Mouse (Mus musculus) yolk sac, embryonic 10.5 days (tissue): ENCODE data around the gene Gm29797.
A peak's percentile ranks its signal among the peaks of the same experiment; 100 is the strongest.

Source experiments
- DNase-seq: peaks from one replicate; pipeline ENCODE4 v3.0.0-alpha.2; 2017; ENCODE audit warnings: low spot score

The Gm29797 gene

DNA sequence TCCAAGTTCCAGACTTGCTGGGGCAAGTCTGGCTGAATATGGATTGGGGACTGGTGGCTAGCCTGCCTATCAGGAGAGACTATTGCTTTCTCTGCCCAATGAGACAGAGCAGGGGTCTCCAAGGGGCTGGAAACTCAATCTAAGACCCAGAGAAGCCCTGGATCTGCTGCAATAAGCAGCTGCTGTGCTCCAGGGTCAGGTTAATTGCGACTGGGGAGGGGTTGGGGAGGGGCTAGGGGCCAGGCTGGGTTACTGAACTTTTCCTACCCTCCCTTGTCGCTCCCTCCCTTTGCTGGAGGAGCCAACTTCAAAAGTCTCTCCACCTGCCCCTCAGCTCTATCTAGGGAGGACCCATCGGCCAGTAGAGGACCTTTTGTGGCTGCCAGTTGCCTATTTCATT lies at the start of gene Gm29797:
Gene Gm29797, plus strand, starts transcription at position 301 of the 400 bp plus-strand sequence.
- no peak for DNase-seq

DNA sequence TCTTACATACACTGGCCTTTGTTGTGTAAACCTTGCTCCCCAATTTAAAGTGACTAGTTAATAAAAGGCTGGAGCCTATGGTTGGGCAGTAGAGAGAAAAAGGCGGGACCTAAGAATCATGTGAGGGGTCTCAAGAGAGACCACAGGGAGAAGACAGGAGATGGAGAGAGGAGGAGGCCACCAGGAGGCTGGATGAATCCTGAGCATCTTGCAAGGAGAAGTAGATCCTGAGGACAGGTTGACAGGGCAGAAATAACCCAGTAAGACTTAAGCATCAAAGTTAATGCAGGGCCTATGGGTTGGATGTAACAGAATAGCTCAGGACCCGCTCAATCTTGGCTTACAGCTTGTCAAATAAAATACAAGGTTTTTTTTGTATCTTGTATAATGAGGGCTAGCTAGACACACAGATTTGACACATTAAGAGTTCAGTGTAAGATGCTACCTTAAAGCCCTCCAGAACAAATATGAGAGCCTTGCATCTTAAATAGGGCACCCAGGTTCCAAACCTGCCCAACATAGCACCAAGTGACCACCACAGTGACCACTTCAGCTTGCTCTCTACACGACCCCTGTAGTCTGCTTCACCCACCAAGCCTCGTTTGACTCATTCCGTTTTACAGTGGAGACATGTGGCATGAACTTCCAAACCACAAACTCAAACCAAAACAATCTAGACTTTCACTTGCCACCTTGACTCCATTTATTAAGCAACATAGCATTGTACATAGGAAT lies 37.9 kb upstream of the Gm29797 start:
- DNase-seq: no peak

DNA sequence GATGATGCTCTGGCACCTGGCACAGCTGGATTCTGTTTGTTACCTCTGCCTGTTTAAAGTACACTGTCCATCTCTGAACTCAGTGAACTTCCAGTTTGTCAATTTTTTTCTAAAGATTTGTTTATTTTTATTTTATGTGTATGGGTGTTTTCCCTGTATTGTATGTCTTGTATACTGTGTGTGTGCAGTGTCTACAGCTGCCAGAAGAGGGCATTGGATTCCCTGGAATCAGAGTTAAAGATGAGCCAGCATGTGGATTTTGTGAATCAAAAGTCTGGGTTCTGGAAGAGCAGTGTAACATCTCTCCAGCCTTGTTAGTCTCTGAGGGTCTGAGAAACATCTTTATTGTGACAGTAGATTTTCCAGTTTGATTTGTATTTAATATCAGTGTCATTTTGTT lies 33.4 kb upstream of the Gm29797 start:
- DNase-seq: no peak

DNA sequence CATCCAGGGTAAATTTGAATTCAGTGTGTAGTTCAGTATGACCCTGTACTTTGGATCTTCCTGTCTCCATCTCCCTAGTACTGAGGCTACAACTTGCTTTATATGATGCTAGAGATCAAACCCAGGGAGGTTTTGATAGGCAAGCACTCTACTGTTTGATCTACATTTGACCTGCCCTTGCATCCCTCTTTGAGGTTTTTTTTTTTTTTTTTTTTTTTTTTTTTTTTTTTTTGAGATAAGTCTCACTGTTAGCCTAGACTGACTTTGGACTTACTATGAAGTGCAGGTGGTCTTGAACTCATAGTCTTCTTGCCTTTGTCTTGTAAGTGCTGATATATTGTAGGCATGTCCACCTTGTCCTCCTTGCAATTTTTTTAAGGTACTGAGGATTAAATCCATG lies 28.4 kb upstream of the Gm29797 start:
- DNase-seq: no peak

DNA sequence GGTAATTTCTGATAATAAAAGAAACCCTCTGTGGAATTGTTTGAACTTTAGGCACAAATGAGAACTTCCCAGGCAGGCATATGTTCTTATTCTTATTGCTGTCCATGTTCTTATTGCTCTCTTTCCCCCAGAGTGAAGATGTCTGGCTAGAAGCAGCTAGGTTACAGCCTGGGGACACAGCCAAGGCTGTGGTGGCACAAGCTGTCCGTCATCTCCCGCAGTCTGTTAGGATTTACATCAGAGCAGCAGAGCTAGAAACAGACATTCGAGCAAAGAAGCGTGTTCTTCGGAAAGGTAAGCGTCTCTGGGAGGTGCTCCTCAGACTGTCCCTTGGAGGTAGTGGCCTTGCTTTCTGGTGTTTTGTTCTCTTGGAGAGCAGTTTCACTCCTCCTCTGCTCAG lies 24.2 kb upstream of the Gm29797 start:
- no peak for DNase-seq

DNA sequence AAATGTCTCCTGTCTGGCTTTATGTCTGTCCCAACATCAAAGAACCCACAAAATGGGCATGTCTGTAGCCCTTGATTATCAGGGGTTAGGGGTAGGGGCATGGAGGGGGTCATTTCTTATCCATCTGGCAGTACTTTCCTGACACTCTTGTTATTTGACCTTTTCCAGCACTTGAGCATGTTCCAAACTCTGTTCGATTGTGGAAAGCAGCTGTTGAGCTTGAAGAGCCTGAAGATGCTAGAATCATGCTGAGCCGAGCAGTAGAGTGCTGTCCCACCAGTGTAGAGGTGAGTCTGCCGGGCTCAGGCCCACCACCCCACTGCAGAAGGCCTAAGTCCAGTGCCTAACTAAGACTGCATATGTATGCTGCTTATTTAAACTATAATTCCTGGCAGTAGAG lies 21.0 kb upstream of the Gm29797 start:
- DNase-seq: no peak

DNA sequence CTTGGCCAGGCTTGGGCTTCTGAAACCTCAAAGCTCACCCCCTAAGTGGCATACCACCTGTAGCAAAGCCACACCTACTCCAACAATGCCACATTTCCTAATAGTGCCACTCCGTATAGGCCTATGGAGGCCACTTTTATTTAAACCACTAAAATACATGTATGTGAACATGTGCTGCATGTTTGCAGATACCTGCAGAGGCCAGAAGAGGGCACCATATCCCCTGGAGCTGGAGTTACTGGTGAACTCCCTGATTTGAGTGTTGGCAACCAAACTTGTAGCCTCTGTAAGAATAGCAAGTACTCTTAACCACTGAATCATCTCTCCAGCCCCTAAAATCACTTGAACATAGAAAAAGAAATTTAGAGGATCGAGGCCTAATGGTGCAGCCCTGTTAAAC lies 12.5 kb upstream of the Gm29797 start:
- DNase-seq: peak; percentile 16

DNA sequence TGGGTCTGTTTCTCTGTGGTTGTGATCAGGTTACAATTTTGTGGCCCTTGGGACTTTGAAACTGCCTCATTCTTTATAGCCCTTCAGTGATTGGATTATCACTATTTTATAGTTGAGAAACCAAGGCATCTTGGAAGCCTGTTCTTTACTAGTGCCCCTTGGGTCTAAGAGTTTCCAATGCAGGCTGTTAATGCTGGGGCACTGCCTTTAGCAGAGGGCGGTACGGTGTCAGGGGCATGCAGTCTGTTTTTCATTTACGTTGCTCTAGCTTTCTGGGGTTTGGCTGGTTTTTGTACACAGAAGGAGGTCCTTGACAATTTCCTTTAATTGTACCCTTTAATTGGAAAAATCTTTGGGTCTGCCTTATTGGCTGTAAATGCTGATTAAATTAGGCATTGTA lies 11.2 kb upstream of the Gm29797 start:
- no peak for DNase-seq

DNA sequence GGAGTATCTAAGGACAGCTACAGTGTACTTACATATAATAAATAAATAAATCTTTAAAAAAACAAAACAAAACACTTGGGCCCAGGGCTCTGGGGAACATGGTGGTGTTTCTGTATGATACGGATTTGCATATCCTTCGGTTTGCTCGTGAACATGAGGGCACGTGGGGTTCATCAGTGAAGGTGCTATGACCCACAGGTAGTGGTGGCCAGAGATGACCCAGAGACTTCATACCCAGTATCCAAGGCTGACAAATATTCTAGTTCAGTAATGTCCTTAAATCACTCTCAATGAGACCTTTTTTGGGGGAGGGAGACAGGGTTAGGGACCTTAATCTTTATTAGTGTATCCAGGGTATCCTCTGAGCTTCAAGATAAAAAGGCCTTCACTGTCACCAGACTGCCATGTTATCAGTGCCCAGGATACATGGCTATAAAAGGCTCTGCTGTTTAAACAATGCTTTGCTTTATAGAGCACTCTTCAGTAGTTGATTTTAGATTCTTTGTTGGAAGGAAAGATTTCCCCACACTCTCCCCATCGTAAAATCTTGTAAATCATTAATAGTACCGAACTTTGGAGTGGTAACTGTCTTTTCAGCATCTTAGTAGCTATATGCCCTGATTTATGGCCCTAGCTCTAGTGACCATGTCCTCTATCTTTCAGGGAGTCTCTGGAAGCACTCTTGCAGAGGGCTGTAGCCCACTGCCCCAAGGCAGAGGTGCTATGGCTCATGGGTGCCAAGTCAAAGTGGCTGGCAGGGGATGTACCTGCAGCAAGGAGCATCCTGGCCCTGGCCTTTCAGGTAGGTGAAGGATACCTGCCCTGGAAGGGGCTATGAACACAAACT lies 10.0 kb upstream of the Gm29797 start:
- peak; percentile 35 for DNase-seq

DNA sequence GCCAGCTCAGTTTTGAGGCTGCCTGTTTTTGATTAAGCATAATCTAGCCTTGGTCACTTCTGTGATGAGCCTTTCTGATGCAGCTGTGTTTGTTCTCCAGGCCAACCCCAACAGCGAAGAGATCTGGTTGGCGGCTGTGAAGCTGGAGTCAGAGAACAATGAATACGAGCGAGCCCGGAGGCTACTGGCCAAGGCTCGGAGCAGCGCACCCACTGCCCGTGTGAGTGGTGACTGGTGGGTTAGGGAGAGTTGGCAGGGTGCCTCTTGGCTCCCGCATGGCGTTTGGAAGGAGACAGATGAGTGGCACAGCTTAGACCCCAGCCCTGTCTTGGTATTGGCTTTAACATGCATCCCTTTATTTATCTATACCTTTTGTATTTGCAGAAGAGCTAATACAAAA lies 7.9 kb upstream of the Gm29797 start:
- no peak for DNase-seq

DNA sequence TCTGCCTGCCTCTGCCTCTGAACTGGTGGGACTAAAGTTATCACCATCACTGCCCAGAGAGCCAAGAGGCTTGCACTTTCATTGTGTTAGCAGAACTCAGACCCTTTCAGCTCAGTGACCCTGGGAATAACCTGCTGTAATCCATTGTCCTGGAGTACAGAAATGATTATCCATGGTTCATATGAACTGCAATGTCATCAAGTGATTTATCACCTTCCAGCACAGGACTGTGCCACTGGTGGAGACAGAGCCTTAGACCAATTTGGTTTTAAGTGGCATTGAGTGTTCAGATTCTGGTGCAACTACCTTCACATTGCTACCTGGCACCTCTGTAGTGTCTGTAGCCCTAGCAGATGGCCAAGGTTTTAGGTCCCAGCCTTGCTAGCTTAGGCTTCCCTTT lies 3.8 kb upstream of the Gm29797 start:
- DNase-seq: no peak

DNA sequence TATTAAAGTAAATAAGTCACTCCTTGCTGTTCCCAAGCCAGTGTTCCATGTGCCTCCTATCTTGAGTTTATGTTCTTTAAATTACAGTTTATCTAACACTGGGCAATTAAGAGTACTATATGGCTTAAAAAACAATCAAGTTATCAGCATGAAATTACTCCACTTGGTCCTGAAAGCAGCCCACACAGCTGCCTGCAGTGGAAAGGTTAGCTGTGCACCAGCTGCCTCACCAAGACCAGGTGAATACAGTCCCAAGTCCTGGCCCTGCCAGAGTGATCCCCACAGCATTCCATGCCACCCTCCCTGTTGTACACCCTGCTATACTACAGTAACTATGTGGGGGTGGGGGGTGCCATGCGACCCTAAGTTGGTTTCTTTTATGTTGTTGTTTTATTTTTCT lies 3.3 kb upstream of the Gm29797 start:
- no peak for DNase-seq

DNA sequence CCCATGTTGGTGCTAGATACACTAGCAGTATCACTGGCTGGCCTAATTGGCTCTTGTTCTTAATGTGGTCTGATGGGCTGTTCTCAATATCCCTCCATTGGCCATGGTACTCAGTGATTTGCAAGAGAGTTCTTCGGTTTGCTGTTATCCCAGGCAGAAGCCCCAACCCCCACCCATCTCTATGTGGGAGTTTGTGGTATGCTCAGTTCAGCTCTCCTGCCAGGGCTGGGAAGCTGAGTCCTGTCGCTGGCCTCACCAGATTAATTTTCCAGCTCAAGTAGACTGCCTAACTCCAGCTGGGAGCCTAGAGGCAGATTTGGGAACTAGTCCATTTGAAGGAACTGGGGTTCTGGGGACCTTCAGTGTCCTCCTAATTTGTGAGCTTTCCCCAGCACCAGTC lies 607 bp downstream of the Gm29797 start:
- no peak for DNase-seq

DNA sequence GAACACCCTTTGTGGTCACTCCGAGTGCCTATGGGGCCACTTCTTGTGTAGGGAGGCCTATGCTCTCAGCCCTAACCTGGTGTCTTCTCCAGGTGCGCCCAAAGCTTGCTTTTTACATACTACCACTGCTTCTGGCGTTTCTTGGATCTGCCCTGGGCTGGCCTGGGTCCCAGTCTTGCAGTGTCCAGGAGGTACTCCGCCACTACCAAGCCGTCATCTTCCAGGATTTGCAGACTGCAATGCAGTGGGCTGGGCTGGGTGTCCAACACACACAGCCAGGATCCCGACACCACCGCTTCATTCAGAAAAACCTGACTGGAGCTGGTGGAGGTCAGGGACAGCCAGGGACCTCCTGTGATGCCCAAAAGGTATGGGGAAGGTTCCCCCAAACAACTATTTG lies 1.7 kb downstream of the Gm29797 start:
- DNase-seq: no peak

DNA sequence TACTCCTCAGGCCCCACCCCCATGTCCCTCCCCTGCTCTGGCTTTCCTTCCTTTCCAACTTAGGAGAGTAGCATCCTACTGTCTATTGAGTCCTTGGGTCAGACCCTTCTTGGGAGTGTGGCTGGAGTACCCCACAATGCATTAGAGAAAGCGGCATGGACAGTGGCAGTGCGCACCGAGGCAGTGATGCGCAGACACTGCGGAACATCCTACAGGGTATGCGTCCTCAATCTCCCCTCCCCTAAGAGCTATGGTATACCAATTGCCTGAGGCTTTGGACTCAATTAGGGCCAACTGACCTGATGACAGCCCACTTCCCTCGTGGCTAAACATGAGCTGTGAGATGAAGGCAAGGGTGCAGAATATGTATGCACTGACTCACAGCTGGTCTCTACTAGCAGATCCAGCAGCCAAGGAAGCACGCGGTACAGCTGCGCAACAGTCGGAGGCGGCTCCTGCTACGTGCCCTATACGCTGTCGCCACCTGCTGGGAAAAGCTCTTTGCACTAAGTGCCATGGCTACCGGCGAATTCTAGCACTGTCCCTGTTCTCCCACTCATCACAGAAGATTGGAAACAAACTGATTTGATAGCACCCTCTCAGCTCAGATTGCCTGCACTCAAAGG lies 2.2 kb downstream of the Gm29797 start:
- peak; percentile 36 for DNase-seq

DNA sequence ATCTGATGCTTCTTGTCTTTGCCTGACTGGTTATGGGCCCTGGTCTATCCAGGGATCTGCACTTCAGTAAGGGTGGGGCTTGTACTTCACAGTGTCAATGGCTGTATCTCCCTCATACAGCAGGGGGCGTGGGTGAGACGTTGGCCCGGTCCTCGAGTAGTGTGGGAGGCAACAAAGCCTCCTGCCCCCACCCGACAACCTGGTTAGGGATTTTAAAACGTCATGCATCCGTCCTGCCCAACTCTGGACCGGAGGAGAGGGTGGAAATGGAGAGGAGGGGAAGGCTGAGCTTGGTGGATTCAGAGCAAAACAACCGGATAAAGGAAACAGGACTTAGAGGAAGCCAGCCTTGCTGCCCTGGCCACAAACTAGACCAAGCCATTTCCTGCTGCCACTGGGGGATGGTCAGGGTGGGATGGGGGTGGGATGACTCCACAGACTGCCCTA lies 2.8 kb downstream of the Gm29797 start:
- peak; percentile 67 for DNase-seq

DNA sequence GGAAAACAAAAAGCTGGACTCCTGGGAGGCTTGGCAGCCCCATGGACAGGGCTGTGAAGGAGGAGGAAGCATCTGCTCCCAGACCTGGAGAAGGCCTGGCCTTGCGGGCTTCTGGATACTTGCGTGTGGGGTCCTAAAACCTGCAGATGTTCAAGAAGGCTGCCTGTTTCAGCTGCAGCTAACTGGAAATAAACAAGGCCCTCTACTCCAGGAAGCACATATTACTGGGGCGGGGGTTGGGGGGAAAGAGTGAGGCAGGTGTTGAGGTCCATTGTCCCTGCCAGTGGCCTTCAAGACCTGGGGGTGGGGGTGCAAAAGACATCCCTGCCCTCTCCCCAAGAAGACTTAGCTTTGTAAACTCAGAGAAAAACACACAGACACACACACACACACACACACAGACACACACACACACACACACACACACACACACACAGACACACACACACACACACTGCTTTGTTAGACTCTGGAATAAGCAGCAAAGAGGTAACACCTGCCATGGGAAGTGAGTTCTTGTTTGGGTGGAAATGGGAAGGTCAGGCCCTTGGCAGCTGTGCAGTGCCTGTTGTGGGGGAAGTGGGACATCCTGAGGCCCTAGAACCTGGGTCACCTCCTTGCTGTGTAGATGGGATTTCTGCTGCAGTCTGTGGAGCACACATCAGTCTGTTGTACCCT lies 5.9 kb downstream of the Gm29797 start:
- DNase-seq: no peak

DNA sequence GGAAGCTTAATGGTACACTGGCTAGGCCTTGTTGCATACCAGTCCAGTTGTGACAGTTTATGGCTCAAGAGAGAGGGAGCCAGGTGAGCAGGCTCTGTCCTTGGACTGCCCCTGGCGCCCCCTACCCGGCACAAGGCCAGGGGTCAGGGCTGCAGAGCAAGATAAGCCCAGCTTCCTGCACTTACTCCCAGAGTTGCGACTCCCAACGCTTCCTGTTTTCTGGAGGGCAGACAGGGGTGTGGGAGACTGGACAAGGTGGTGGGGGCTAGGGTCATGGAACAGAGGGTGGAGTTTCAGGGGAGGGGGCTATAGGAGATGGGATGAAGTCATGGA lies 6.4 kb downstream of the Gm29797 start:
- peak; percentile 55 for DNase-seq

DNA sequence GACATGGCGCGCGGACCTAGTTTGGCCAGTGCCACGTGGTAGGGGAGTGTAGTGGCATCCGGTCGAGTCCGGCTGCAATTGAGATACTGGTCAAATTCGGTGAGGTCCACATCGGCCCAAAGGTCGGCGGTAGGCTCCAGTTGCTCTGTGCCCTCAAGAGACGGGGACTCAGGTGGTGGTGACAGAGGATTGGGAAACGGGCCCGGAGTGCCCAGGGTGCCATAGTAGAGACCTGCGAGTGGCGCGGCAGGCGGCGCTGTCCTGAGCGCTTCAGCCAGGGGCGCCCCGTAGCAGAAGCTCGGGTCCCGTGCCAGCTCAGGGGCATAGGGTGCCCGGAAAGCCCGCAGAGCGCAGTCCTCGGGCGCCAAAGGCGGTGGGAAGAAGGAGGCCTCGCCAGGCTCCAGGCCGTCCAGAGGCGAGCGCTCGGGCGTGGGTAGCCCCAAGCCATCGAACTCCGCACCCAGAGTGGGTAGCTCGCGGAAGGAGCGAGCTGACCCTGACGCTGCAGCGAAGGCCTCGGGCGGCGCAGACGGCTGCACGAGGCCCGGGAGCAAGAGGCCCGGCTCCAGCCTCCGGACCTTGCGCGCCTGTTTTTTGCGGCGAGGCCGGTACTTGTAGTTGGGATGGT lies 13.6 kb downstream of the Gm29797 start:
- DNase-seq: no peak

DNA sequence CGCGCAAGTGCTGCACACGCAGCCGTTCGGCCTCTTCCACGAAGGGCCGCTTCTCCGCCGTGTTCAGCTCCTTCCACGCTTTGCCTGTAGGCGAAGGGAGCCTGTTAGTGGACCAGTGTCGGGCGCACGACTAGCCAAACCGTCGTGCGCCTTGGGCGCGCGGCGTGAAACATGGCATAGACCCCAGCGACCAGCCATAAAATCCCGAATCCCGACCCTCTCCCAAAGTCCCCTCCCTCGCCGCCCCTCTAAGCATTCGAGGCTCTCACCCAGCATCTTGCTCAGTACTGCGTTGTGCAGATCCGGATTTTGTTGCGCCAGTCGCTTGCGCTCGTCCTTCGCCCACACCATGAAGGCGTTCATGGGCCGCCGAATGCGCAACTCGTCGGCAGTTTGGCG lies 14.1 kb downstream of the Gm29797 start:
- DNase-seq: no peak

DNA sequence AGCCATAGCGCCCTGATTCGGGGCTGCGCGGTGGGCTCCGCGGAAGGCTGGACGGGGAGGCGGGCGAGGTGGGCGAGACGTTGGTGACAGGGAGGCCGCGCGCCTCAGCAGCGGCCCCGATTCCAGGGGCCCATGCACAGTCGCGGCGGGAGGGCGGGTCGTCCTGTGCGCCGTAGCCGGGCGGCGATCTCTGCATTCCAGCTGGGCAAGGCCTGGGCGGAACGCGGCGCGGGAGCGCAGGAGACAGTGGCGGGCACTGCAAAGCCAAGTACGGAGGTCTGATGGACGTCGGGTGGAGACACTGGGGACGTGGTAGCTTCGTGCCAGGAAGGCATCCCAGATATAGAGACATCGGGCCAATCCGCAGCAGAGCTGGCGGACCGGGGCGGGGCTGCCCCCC lies 14.5 kb downstream of the Gm29797 start, which contains the start of gene Sox18:
Gene Sox18, minus strand, starts transcription at position 315 of the 400 bp plus-strand sequence.
- DNase-seq: no peak

DNA sequence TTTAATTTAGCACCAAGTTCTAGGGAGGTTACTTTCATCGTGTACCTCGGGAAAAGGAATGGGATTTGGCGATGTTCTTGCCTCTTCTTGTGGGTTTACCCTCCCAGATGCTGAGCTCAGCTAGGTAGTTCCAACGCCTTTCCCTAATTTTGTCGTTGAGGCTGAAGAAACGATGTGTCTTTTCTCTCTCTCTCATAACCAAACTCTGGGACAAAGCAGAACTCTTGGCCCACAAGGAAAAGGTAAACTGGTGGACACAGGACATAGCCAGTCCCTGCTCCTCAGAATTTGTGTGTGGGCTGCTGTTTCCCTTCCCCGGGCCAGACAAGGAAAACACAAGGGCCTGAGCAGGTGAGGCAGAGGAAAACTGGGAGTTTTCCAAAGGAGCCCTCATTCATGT lies 15.2 kb downstream of the Gm29797 start:
- no peak for DNase-seq
